Mouse (Mus musculus) intestine, embryonic 14.5 days (tissue): ENCODE measurements around the gene Tnfrsf9. TPM values are rescaled to one million over a fixed set of nuclear protein-coding genes. Genes with fewer than 3 reads are reported as not detected.
"Not testable (repeated sequence)": the region's sequence is repeated elsewhere in the genome, so short reads cannot be mapped to it uniquely, and the experiment has no call there.

Experiments used
- ATAC-seq: fragments of 200-750 bp; cut with Nextera tagmentation; replicated peaks from 2 replicates; pipeline ENCODE4 v1.8.0; 2017; ENCODE audit warnings: low read depth, moderate number of reproducible peaks, moderate TSS enrichment, moderate library complexity; ENCODE audit not compliant: low FRiP score, low TSS enrichment
- DNase-seq: peaks from one replicate; pipeline ENCODE4 v3.0.0-alpha.2; 2018; ENCODE audit warnings: low spot score
- H3K27ac ChIP-seq: fragments of 300-500 bp; sonication (generic); 2 replicates; pipeline ENCODE4 v1.5.1; 2014; ENCODE audit warnings: low read depth, mild to moderate bottlenecking, control low read depth
- H3K27me3 ChIP-seq: fragments of 300-500 bp; sonication (generic); replicated peaks from 2 replicates; pipeline ENCODE4 v1.6.1; 2014; ENCODE audit warnings: low read length, control low read depth; ENCODE audit not compliant: control insufficient read depth, insufficient read depth
- H3K36me3 ChIP-seq: fragments of 300-500 bp; sonication (generic); 2 replicates; pipeline ENCODE4 v1.6.1; 2014; ENCODE audit warnings: low read length, control low read depth; ENCODE audit not compliant: control insufficient read depth, insufficient read depth
- H3K4me1 ChIP-seq: fragments of 300-500 bp; sonication (generic); replicated peaks from 2 replicates; pipeline ENCODE4 v1.6.1; 2014; ENCODE audit warnings: low read length, control low read depth, mixed read lengths; ENCODE audit not compliant: control insufficient read depth, insufficient read depth
- H3K4me2 ChIP-seq: fragments of 300-500 bp; sonication (generic); 2 replicates; pipeline ENCODE4 v1.6.1; 2014; ENCODE audit warnings: low read length
- H3K4me3 ChIP-seq: fragments of 300-500 bp; sonication (generic); 2 replicates; pipeline ENCODE4 v1.5.1; 2014; ENCODE audit warnings: low read depth, low read length, control low read depth, mixed read lengths
- H3K9ac ChIP-seq: fragments of 300-500 bp; sonication (generic); 2 replicates; pipeline ENCODE4 v1.6.1; 2014; ENCODE audit warnings: mild to moderate bottlenecking, low read length
- H3K9me3 ChIP-seq: fragments of 300-500 bp; sonication (generic); 2 replicates; pipeline ENCODE4 v1.6.1; 2016; ENCODE audit warnings: low read length, control low read depth; ENCODE audit not compliant: control insufficient read depth
- WGBS: fragments of 180-500 bp; shearing (Covaris S2); extraction: QIAGEN DNeasy Blood & Tissue Kit; methylation state at CpG from one replicate; pipeline ENCODE4 v1.1.7; 2014; 5-methylcytosine and 5-hydroxymethylcytosine counted together
- polyA plus RNA-seq: library from polyadenylated mRNA; unstranded; fragments of >200 nt; fragmentation: Nextera tagmentation; extraction: Ambion mirVana; gene quantifications from 2 replicates; pipeline ENCODE4 v1.2.1, GENCODE M21; 2014

Gene Tnfrsf9
- polyA plus RNA-seq, 1 experiment from 2014 or later: 1.3 TPM

GRCm38 (mm10) chr4:150871392-150872138 lies 42.8 kb upstream of the Tnfrsf9 start:
- Histone ChIP-seq H3K4me3 (no peak overlapping the region), H3K27me3 (no peaks in the 10 kb centered on the region), H3K4me1 (peaks cover 22% of the 10 kb centered on the region), H3K36me3 (peaks cover 24% of the 10 kb centered on the region), H3K27ac (peak overlapping the region; percentile 51), H3K4me2 (no peak overlapping the region), H3K9me3 (no peaks in the 10 kb centered on the region), H3K9ac (no peak overlapping the region)
- ATAC-seq (peak; percentile 54), DNase-seq (peak; percentile 66)
- 24% methylated on average over 10 of the region's 10 CpGs for WGBS

- H3K4me1 ChIP-seq: peaks cover 22% of the 10 kb centered on the region
- DNase-seq (no peak), ATAC-seq (peak; percentile 45)
- H3K27ac ChIP-seq: peak overlapping the region; percentile 51
- no peak overlapping the region for H3K4me3 ChIP-seq
- H3K36me3 ChIP-seq: peaks cover 17% of the 10 kb centered on the region
- H3K9me3 ChIP-seq: no peaks in the 10 kb centered on the region
- H3K4me2 ChIP-seq: no peak overlapping the region
- H3K27me3 ChIP-seq: no peaks in the 10 kb centered on the region
- H3K9ac ChIP-seq: no peak overlapping the region
- WGBS: 33% methylated on average over 9 of the region's 9 CpGs
These were observed 42.2 kb upstream of the Tnfrsf9 start for GRCm38 (mm10) chr4:150872139-150872651.

GRCm38 (mm10) chr4:150872681-150873080 lies 41.7 kb upstream of the Tnfrsf9 start:
- H3K27ac ChIP-seq: no peak overlapping the region
- H3K4me2 ChIP-seq: no peak overlapping the region
- WGBS: 60% methylated on average over 8 of the region's 8 CpGs

GRCm38 (mm10) chr4:150874416-150874815 lies 39.9 kb upstream of the Tnfrsf9 start:
- WGBS: 74% methylated on average over 4 of the region's 4 CpGs
- not testable (repeated sequence) for H3K4me2 ChIP-seq, ATAC-seq, H3K4me3 ChIP-seq, H3K9ac ChIP-seq, DNase-seq, H3K36me3 ChIP-seq, H3K27ac ChIP-seq, H3K27me3 ChIP-seq
- Histone ChIP-seq H3K9me3 (peaks cover 15% of the 10 kb centered on the region), H3K4me1 (peaks cover 22% of the 10 kb centered on the region)

More at GRCm38 (mm10) chr4:150872681-150873080, 41.7 kb upstream of the Tnfrsf9 start:
- Histone ChIP-seq H3K4me1 (peaks cover 22% of the 10 kb centered on the region), H3K9ac (no peak overlapping the region), H3K36me3 (peaks cover 12% of the 10 kb centered on the region), H3K4me3 (no peak overlapping the region), H3K9me3 (no peaks in the 10 kb centered on the region), H3K27me3 (no peaks in the 10 kb centered on the region)
- ATAC-seq (no peak), DNase-seq (no peak)

GRCm38 (mm10) chr4:150875393-150875792 lies 39.0 kb upstream of the Tnfrsf9 start:
- no peak for ATAC-seq
- H3K4me2 ChIP-seq: no peak overlapping the region
- H3K36me3 ChIP-seq: no peaks in the 10 kb centered on the region
- DNase-seq: no peak
- H3K4me1 ChIP-seq: peaks cover 17% of the 10 kb centered on the region
- no peak overlapping the region for H3K9ac ChIP-seq
- no peak overlapping the region for H3K27ac ChIP-seq
- peaks cover 25% of the 10 kb centered on the region for H3K9me3 ChIP-seq
- no peaks in the 10 kb centered on the region for H3K27me3 ChIP-seq
- no peak overlapping the region for H3K4me3 ChIP-seq
- 59% methylated on average over 10 of the region's 10 CpGs for WGBS

GRCm38 (mm10) chr4:150879631-150880030 lies 34.7 kb upstream of the Tnfrsf9 start:
- no peak for DNase-seq
- WGBS: 95% methylated on average over 22 of the region's 22 CpGs
- Histone ChIP-seq H3K9me3 (peaks cover 29% of the 10 kb centered on the region), H3K9ac (no peak overlapping the region), H3K4me1 (no peaks in the 10 kb centered on the region), H3K4me2 (no peak overlapping the region), H3K4me3 (no peak overlapping the region), H3K27me3 (no peaks in the 10 kb centered on the region), H3K27ac (no peak overlapping the region), H3K36me3 (no peaks in the 10 kb centered on the region)
- no peak for ATAC-seq

GRCm38 (mm10) chr4:150880364-150880763 lies 34.0 kb upstream of the Tnfrsf9 start:
- no peak overlapping the region for H3K27ac ChIP-seq
- H3K9me3 ChIP-seq: peaks cover 29% of the 10 kb centered on the region
- no peak overlapping the region for H3K4me2 ChIP-seq
- no peak overlapping the region for H3K9ac ChIP-seq
- no peak overlapping the region for H3K4me3 ChIP-seq
- H3K36me3 ChIP-seq: no peaks in the 10 kb centered on the region
- no peaks in the 10 kb centered on the region for H3K4me1 ChIP-seq
- ATAC-seq (no peak), DNase-seq (no peak)
- no peaks in the 10 kb centered on the region for H3K27me3 ChIP-seq
- 84% methylated on average over 5 of the region's 5 CpGs for WGBS

GRCm38 (mm10) chr4:150882632-150883031 lies 31.7 kb upstream of the Tnfrsf9 start:
- WGBS: 88% methylated on average over 5 of the region's 5 CpGs
- H3K4me2 ChIP-seq: no peak overlapping the region
- H3K27ac ChIP-seq: no peak overlapping the region
- no peak overlapping the region for H3K9ac ChIP-seq
- no peak for ATAC-seq
- H3K27me3 ChIP-seq: no peaks in the 10 kb centered on the region
- DNase-seq: no peak
- no peaks in the 10 kb centered on the region for H3K36me3 ChIP-seq
- no peaks in the 10 kb centered on the region for H3K4me1 ChIP-seq
- H3K4me3 ChIP-seq: no peak overlapping the region
- H3K9me3 ChIP-seq: peaks cover 29% of the 10 kb centered on the region

- H3K9ac ChIP-seq: no peak overlapping the region
- peaks cover 4% of the 10 kb centered on the region; the same call in 1 of the 2 replicates for H3K4me1 ChIP-seq
- H3K36me3 ChIP-seq: no peaks in the 10 kb centered on the region
- DNase-seq: no peak
- no peaks in the 10 kb centered on the region for H3K27me3 ChIP-seq
- no peak overlapping the region for H3K27ac ChIP-seq
- 79% methylated on average over 5 of the region's 5 CpGs for WGBS
- H3K4me3 ChIP-seq: no peak overlapping the region
- no peaks in the 10 kb centered on the region for H3K9me3 ChIP-seq
- no peak overlapping the region for H3K4me2 ChIP-seq
- ATAC-seq: no peak
These were observed 26.5 kb upstream of the Tnfrsf9 start for GRCm38 (mm10) chr4:150887903-150888302.
